Mouse (Mus musculus) midbrain, embryonic 12.5 days (tissue): ENCODE data around the gene Pradc1. TPM values are rescaled to one million over a fixed set of nuclear protein-coding genes. Genes with fewer than 3 reads are reported as not detected.
"Not testable (repeated sequence)": the region's sequence is repeated elsewhere in the genome, so short reads cannot be mapped to it uniquely, and the experiment has no call there.

Experiments
- ATAC-seq: fragments of 200-750 bp; cut with Nextera tagmentation; 2 replicates; pipeline ENCODE4 v1.8.0; 2017; ENCODE audit warnings: low read depth, moderate TSS enrichment, moderate library complexity; ENCODE audit not compliant: low FRiP score
- H3K27ac ChIP-seq: fragments of 300-500 bp; sonication (generic); replicated peaks from 2 replicates; pipeline ENCODE4 v1.5.1; 2016; ENCODE audit warnings: mild to moderate bottlenecking
- H3K27me3 ChIP-seq: fragments of 300-500 bp; sonication (generic); 2 replicates; pipeline ENCODE4 v1.6.1; 2016; ENCODE audit warnings: mild to moderate bottlenecking
- H3K36me3 ChIP-seq: fragments of 300-500 bp; sonication (generic); 2 replicates; pipeline ENCODE4 v1.6.1; 2016
- H3K4me1 ChIP-seq: fragments of 300-500 bp; sonication (generic); 2 replicates; pipeline ENCODE4 v1.6.1; 2016
- H3K4me2 ChIP-seq: fragments of 300-500 bp; sonication (generic); replicated peaks from 2 replicates; pipeline ENCODE4 v1.6.1; 2016; ENCODE audit warnings: mild to moderate bottlenecking, moderate library complexity
- H3K4me3 ChIP-seq: fragments of 300-500 bp; sonication (generic); 2 replicates; pipeline ENCODE4 v1.5.1; 2016; ENCODE audit warnings: mild to moderate bottlenecking
- H3K9ac ChIP-seq: fragments of 300-500 bp; sonication (generic); replicated peaks from 2 replicates; pipeline ENCODE4 v1.6.1; 2016; ENCODE audit warnings: mild to moderate bottlenecking, moderate library complexity
- H3K9me3 ChIP-seq: fragments of 300-500 bp; sonication (generic); 2 replicates; pipeline ENCODE4 v1.6.1; 2016; ENCODE audit warnings: mild to moderate bottlenecking
- WGBS: fragments of 180-500 bp; shearing (Covaris S2); methylation state at CpG from one replicate; pipeline ENCODE4 v1.1.7; 2016; 5-methylcytosine and 5-hydroxymethylcytosine counted together
- polyA plus RNA-seq: library from polyadenylated mRNA; unstranded; fragments of >200 nt; fragmentation: Nextera tagmentation; extraction: Ambion mirVana; gene quantifications from 2 replicates; pipeline ENCODE4 v1.2.1, GENCODE M21; 2016

Pradc1 gene
- polyA plus RNA-seq, 1 experiment from 2014 or later, result 29.4 TPM

GRCm38 (mm10) chr6:85450140-85450539, 1.6 kb downstream of the Pradc1 start:
- H3K9ac ChIP-seq, result 0 out of 2 replicates have a peak overlapping the region, but pooled peaks have one; percentile 72
- peaks cover 16% of the 10 kb centered on the region for H3K36me3 ChIP-seq
- H3K4me3 ChIP-seq, result peak overlapping the region; percentile 73
- ATAC-seq, H3K27me3 ChIP-seq, H3K9me3 ChIP-seq, H3K27ac ChIP-seq: not testable (repeated sequence)
- 79% methylated on average over 1 of the region's 1 CpGs for WGBS
- peak overlapping the region; percentile 95 for H3K4me2 ChIP-seq
- H3K4me1 ChIP-seq, result peaks cover 29% of the 10 kb centered on the region

- Histone ChIP-seq H3K4me2 (no peak overlapping the region), H3K4me1 (peaks cover 6% of the 10 kb centered on the region; the same call in 1 of the 2 replicates), H3K36me3 (peaks cover 30% of the 10 kb centered on the region), H3K4me3 (no peak overlapping the region), H3K27me3 (no peaks in the 10 kb centered on the region), H3K27ac (no peak overlapping the region), H3K9me3 (no peaks in the 10 kb centered on the region), H3K9ac (no peak overlapping the region)
- ATAC-seq, result no peak
- 89% methylated on average over 6 of the region's 6 CpGs for WGBS
Observed at GRCm38 (mm10) chr6:85447351-85447750, 4.4 kb downstream of the Pradc1 start.

- H3K4me3 ChIP-seq, result no peak overlapping the region
- no peak for ATAC-seq
- WGBS, result 78% methylated on average over 5 of the region's 5 CpGs
- 0 out of 2 replicates have a peak, but pooled peaks cover 1% of the 10 kb centered on the region for H3K4me1 ChIP-seq
- no peaks in the 10 kb centered on the region for H3K27me3 ChIP-seq
- H3K36me3 ChIP-seq, result peaks cover 50% of the 10 kb centered on the region
- no peaks in the 10 kb centered on the region for H3K9me3 ChIP-seq
- no peak overlapping the region for H3K4me2 ChIP-seq
- no peak overlapping the region for H3K9ac ChIP-seq
- H3K27ac ChIP-seq, result no peak overlapping the region
Observed at GRCm38 (mm10) chr6:85445286-85445685, 6.5 kb downstream of the Pradc1 start.

GRCm38 (mm10) chr6:85444266-85444965, 7.4 kb downstream of the Pradc1 start:
- Histone ChIP-seq H3K27me3 (no peaks in the 10 kb centered on the region), H3K4me2 (no peak overlapping the region), H3K9me3 (no peaks in the 10 kb centered on the region), H3K36me3 (peaks cover 59% of the 10 kb centered on the region), H3K4me1 (no peaks in the 10 kb centered on the region), H3K27ac (no peak overlapping the region), H3K9ac (no peak overlapping the region), H3K4me3 (no peak overlapping the region)
- ATAC-seq, result no peak
- WGBS, result 94% methylated on average over 8 of the region's 8 CpGs

- no peak for ATAC-seq
- 88% methylated on average over 3 of the region's 3 CpGs for WGBS
Observed at GRCm38 (mm10) chr6:85443488-85444233, 8.1 kb downstream of the Pradc1 start.

GRCm38 (mm10) chr6:85441142-85441541, 10.6 kb downstream of the Pradc1 start:
- 93% methylated on average over 4 of the region's 4 CpGs for WGBS
- Histone ChIP-seq H3K27ac (no peak overlapping the region), H3K4me2 (no peak overlapping the region), H3K4me3 (no peak overlapping the region), H3K36me3 (peaks cover 68% of the 10 kb centered on the region), H3K27me3 (no peaks in the 10 kb centered on the region), H3K9me3 (no peaks in the 10 kb centered on the region), H3K4me1 (no peaks in the 10 kb centered on the region), H3K9ac (no peak overlapping the region)
- ATAC-seq, result no peak

More at GRCm38 (mm10) chr6:85443488-85444233, 8.1 kb downstream of the Pradc1 start:
- no peak overlapping the region for H3K9ac ChIP-seq
- H3K4me2 ChIP-seq, result no peak overlapping the region
- H3K4me3 ChIP-seq, result no peak overlapping the region
- no peaks in the 10 kb centered on the region for H3K27me3 ChIP-seq
- no peaks in the 10 kb centered on the region for H3K9me3 ChIP-seq
- H3K36me3 ChIP-seq, result peaks cover 66% of the 10 kb centered on the region
- H3K4me1 ChIP-seq, result no peaks in the 10 kb centered on the region
- no peak overlapping the region for H3K27ac ChIP-seq

GRCm38 (mm10) chr6:85436631-85437030, 15.1 kb downstream of the Pradc1 start:
- Histone ChIP-seq H3K9ac (no peak overlapping the region), H3K36me3 (peaks cover 38% of the 10 kb centered on the region), H3K27me3 (no peaks in the 10 kb centered on the region), H3K4me2 (no peak overlapping the region), H3K9me3 (no peaks in the 10 kb centered on the region), H3K4me1 (0 out of 2 replicates have a peak, but pooled peaks cover 6% of the 10 kb centered on the region), H3K4me3 (no peak overlapping the region), H3K27ac (no peak overlapping the region)
- no peak for ATAC-seq
- 91% methylated on average over 5 of the region's 6 CpGs for WGBS

- Histone ChIP-seq H3K27ac (no peak overlapping the region), H3K27me3 (no peaks in the 10 kb centered on the region), H3K4me2 (no peak overlapping the region), H3K9ac (no peak overlapping the region), H3K9me3 (no peaks in the 10 kb centered on the region), H3K4me3 (no peak overlapping the region), H3K36me3 (peaks cover 33% of the 10 kb centered on the region), H3K4me1 (0 out of 2 replicates have a peak, but pooled peaks cover 9% of the 10 kb centered on the region)
- 92% methylated on average over 1 of the region's 1 CpGs for WGBS
- ATAC-seq, result no peak
Observed at GRCm38 (mm10) chr6:85436204-85436603, 15.6 kb downstream of the Pradc1 start.

- no peaks in the 10 kb centered on the region for H3K27me3 ChIP-seq
- no peaks in the 10 kb centered on the region for H3K9me3 ChIP-seq
- no peak overlapping the region for H3K27ac ChIP-seq
- H3K9ac ChIP-seq, result no peak overlapping the region
- 0 out of 2 replicates have a peak, but pooled peaks cover 9% of the 10 kb centered on the region for H3K4me1 ChIP-seq
- 87% methylated on average over 5 of the region's 5 CpGs for WGBS
- no peak overlapping the region for H3K4me3 ChIP-seq
- H3K4me2 ChIP-seq, result no peak overlapping the region
- H3K36me3 ChIP-seq, result peaks cover 10% of the 10 kb centered on the region
- no peak for ATAC-seq
Observed at GRCm38 (mm10) chr6:85433865-85434264, 17.9 kb downstream of the Pradc1 start.

GRCm38 (mm10) chr6:85431842-85432431, 19.8 kb downstream of the Pradc1 start, which contains the start of gene Smyd5:
TSS of gene Smyd5 (plus strand) at chr6:85431989.
- Histone ChIP-seq H3K9me3 (no peaks in the 10 kb centered on the region), H3K27me3 (peaks cover 4% of the 10 kb centered on the region; the same call in 1 of the 2 replicates), H3K36me3 (no peaks in the 10 kb centered on the region), H3K9ac (peak within 1 kb of the TSS; percentile 76), H3K27ac (no peak within 1 kb of the TSS; the same call in 1 of the 2 replicates), H3K4me2 (peak within 1 kb of the TSS; percentile 90), H3K4me1 (0 out of 2 replicates have a peak, but pooled peaks cover 9% of the 10 kb centered on the region), H3K4me3 (peak within 1 kb of the TSS; percentile 89)
- ATAC-seq, result peak; percentile 83
- WGBS, result under 1% methylated on average over 39 of the region's 39 CpGs

- 44% methylated on average over 8 of the region's 8 CpGs for WGBS
- H3K4me2 ChIP-seq, result peak overlapping the region; percentile 90
- H3K27ac ChIP-seq, result no peak overlapping the region
- peaks cover 4% of the 10 kb centered on the region; the same call in 1 of the 2 replicates for H3K27me3 ChIP-seq
- H3K4me1 ChIP-seq, result 0 out of 2 replicates have a peak, but pooled peaks cover 9% of the 10 kb centered on the region
- H3K4me3 ChIP-seq, result peak overlapping the region; percentile 89
- no peaks in the 10 kb centered on the region for H3K36me3 ChIP-seq
- ATAC-seq, result peak; percentile 82; the same call in 1 of the 2 replicates
- no peaks in the 10 kb centered on the region for H3K9me3 ChIP-seq
- H3K9ac ChIP-seq, result peak overlapping the region; percentile 76
Observed at GRCm38 (mm10) chr6:85431274-85431841, 20.4 kb downstream of the Pradc1 start.
